Mouse (Mus musculus) kidney, postnatal 4 days (tissue): ENCODE data around the gene Gpm6b.
A peak's percentile ranks its signal among the peaks of the same experiment; 100 is the strongest.

Source experiments
- DNase-seq, 2 experiments: peaks; one replicate each; pipeline ENCODE4 v3.0.0; 2021; ENCODE audit warnings: mixed read lengths in 2 of 2

The Gpm6b gene

GRCm38 (mm10) chrX:166307437-166308222 is 68.9 kb downstream of the Gpm6b start:
- DNase-seq: no peak

GRCm38 (mm10) chrX:166308798-166309197 is 70.1 kb downstream of the Gpm6b start:
- DNase-seq: no peak

- no peak for DNase-seq
These were observed 76.5 kb downstream of the Gpm6b start for GRCm38 (mm10) chrX:166315251-166315650.

- DNase-seq: no peak
These were observed 78.1 kb downstream of the Gpm6b start for GRCm38 (mm10) chrX:166316552-166317375.

GRCm38 (mm10) chrX:166317376-166317679 is 78.6 kb downstream of the Gpm6b start:
- DNase-seq: no peak

GRCm38 (mm10) chrX:166323226-166323625 is 84.5 kb downstream of the Gpm6b start:
- no peak for DNase-seq

- DNase-seq: no peak
These were observed 88.9 kb downstream of the Gpm6b start for GRCm38 (mm10) chrX:166327621-166328020.

- peak in 1 of 2 experiments; percentile 3 for DNase-seq
These were observed 89.6 kb downstream of the Gpm6b start for GRCm38 (mm10) chrX:166328219-166328901.

GRCm38 (mm10) chrX:166328904-166329451 is 90.3 kb downstream of the Gpm6b start:
- peak in 1 of 2 experiments; percentile 3 for DNase-seq

GRCm38 (mm10) chrX:166334516-166335136 is 95.9 kb downstream of the Gpm6b start:
- DNase-seq: no peak

- no peak for DNase-seq
These were observed 99.6 kb downstream of the Gpm6b start for GRCm38 (mm10) chrX:166338353-166338752.

- no peak for DNase-seq
These were observed 100.2 kb downstream of the Gpm6b start for GRCm38 (mm10) chrX:166338784-166339520.

- no peak for DNase-seq
These were observed 101.2 kb downstream of the Gpm6b start for GRCm38 (mm10) chrX:166339911-166340310.

- DNase-seq: no peak
These were observed 103.1 kb downstream of the Gpm6b start for GRCm38 (mm10) chrX:166341795-166342194.

- DNase-seq: no peak
These were observed 105.7 kb downstream of the Gpm6b start for GRCm38 (mm10) chrX:166344228-166345015.

GRCm38 (mm10) chrX:166348086-166348485 is 109.4 kb downstream of the Gpm6b start:
- no peak for DNase-seq

- DNase-seq: no peak
These were observed 109.9 kb downstream of the Gpm6b start for GRCm38 (mm10) chrX:166348634-166349033.

GRCm38 (mm10) chrX:166351790-166352189 is 113.1 kb downstream of the Gpm6b start:
- peak; percentile 68 to 72 for DNase-seq

GRCm38 (mm10) chrX:166353412-166353811 is 114.7 kb downstream of the Gpm6b start:
- DNase-seq: no peak

- no peak for DNase-seq
These were observed 116.2 kb downstream of the Gpm6b start for GRCm38 (mm10) chrX:166354913-166355312.

GRCm38 (mm10) chrX:166356276-166356675 is 117.6 kb downstream of the Gpm6b start:
- DNase-seq: no peak
